Mouse (Mus musculus) bone marrow macrophage, adult 2 months (primary cell): ENCODE results near the gene Runx1.

Source experiments
- CTCF ChIP-seq: IDR thresholded peaks from 2 replicates; pipeline ENCODE4 v1.5.1; 2012; ENCODE audit warnings: low read depth, mild to moderate bottlenecking, low read length, moderate library complexity
- POLR2A ChIP-seq: IDR thresholded peaks from 2 replicates; pipeline ENCODE4 v1.6.1; 2012; ENCODE audit warnings: mild to moderate bottlenecking, low read depth, low read length, borderline replicate concordance

DNA sequence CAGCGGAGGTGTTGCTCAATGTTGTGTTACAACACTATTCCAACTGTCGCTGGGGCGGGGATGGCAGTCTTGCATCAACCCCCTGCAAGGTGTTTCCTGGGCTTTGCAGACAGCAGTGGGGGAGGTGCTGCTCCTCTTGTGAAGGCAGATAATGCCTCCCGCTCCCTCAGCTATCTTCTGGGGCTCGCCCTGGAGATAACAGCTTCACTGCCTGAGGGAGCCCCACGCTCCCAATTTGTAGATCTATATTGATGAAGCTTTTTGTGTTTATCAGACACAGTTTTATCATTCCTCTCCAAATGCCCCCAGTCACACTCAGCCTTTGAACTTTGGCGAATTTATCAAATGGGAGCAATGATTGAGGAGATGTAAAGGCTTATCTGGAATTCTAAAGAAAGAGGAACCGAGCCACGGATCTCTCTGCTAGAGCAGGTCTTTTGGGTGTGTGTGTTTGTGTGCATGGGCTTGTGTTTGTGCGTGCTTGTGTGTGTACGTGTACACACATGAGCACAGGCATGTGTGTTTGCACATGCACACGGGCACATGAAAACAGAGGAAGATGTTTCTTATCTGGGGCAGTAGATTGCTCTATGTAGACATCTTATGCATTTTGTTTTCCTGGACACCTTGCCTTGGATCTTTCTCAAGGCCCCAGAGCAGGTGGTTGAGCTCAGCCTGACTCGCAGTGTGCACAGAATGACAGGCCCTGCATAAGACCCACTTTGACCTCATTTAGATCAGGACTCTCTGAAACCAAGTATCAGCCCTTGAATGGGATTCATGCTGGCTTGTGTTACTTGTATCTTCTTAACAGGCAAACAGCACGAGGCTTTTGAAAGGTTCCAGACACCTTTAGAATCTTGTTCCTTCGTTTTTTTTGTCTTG lies 110.1 kb downstream of the Runx1 start:
- TF ChIP-seq CTCF, result no peak
- TF ChIP-seq POLR2A, result no peak
